Mouse (Mus musculus) spleen, postnatal 36 days (tissue): ENCODE data around the gene Slc12a9.

Experiments
- DNase-seq, 2 experiments: peaks; one replicate each; pipeline ENCODE4 v3.0.0; 2022; ENCODE audit warnings: low spot score in 2 of 2, mixed read lengths in 1 of 2

Slc12a9 gene

DNA sequence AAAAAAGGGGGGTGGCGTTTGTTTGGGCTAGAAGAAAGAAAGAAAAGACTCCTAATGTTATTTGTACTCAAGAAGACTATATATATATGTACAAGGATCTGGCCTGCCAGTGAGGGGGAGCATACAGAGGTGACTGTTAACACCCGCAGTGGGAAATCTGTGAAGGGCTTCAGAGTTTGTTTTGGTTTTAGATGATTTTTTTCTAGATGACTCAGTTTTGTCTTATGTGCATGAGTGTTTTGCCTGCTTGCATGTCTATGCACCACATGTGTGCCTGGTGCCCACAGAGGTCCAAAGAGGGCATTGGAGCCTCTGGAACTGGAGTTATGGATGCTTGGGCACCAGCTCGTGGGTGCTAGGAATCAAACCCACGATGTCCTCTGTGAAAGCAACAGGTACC is 13.6 kb upstream of the Slc12a9 start:
- DNase-seq: no peak

DNA sequence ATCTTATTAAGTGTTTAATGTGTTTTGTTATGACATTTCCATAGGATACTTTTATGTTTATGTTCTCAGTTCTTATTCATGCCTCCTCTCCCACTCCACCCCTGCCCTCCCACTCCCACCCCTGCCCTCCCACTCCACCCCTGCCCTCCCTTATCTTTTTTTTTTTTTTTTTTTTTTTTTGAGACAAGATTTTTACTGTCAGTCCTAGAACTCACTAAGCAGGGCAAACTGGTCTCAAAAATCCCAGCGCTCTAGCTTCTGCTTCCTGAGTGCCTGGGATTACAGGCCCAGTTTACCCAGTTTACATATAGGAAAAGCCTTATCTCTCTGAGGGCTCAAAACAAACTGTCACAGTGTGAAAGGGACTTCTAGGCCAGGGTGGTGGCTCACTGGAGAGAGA is 13.0 kb upstream of the Slc12a9 start:
- DNase-seq: no peak

DNA sequence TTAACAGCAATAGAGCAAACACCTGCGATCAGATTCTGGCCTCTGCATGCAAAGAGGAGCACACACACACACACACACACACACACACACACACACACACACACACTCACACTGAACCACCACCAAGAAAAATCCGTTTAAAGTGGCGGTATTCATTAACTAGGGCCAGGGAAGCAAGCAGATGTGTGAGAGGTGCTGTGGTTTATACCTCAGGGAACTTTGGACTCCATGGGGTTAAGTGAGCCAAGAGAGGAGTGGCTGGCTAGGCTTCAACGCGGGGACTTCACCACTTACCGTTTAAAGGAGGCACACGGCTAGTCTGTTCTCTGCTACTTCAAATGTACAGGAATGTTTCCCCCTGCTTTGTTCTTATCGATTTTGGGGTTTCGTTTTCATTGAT is 12.4 kb upstream of the Slc12a9 start:
- DNase-seq: no peak

DNA sequence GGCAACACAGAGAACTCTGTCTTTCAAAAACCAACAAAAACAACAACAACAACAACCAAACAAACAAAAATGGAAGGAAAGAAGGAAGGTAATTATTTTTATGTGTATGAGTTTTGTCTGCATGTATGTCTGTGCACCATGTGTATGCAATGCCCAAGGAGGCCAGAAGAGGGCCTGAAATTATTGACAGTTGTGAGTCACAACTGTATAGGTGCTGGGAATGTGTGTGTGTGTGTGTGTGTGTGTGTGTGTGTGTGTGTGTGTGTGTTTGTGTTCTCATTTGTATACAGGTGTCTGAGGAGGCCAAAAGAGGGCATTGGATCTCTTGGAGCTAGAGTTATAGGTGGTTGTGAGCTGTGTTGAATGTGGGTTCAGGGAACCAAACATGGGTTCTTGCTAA is 10.5 kb upstream of the Slc12a9 start:
- no peak for DNase-seq

DNA sequence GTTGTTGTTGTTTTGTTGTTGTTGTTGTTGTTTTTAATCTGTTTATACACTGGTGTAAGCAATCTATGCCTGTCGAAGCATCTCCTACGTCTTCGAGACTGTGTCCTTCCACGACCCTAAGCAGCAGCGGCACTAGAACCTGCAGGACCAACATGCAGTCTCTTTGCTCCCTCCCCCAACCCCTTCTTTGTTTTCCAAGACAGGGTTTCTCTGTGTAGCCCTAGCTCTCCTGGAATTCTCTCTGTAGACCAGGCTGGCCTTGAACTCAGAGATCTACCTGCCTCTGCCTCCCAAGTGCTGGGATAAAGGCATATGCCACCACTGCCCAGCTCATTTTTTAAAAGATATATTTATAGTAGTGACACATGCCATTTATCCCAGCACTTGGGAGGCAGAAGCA is 10.0 kb upstream of the Slc12a9 start:
- DNase-seq: no peak

DNA sequence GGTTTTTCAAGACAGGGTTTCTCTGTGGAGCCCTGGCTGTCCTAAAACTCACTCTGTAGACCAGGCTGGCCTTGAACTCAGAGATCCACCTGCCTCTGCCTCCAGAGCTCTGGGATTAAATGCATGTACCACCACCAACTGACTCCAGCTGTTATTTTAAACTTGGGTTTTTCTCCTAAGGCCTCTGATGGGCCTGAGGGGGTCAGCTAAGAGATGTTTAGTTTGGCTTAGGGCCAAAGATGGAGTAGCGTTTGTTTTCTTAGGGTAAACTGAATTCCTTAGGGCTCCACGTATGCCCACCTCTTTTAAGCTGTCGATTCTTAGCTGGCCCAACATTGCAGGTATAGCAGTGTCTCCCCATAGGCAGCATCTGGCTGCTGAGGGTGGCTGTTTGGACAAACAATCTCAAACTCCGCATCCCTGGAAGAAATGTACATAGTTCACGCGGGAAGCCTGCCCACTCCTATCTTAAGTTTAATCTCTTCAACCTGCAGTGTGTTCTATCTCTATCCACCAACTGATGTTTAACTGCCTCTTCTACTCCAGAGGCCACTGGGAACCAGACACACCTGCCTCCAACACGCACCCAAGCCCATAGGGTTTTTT is 9.1 kb upstream of the Slc12a9 start:
- no peak for DNase-seq

DNA sequence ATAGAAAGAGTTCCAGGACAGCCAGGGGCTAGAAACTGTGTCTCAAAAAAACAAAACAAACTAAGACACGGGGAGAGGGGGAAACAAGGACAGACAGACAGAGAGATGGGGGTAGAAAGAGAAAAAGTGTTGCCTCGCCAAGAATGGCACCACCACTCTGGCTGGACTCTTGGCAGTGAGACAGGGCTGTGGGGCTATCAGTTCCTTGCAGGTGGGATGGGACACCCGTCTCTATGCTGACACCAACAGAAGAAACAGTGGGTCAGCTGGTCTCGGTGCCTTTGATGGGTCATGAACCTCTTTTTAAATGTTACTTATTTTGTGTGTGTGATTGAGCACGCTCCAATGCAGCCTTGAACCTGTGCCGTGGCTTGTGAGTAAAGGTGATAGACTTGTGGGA is 6.8 kb upstream of the Slc12a9 start:
- DNase-seq: peak in 1 of 2 experiments; percentile 38

DNA sequence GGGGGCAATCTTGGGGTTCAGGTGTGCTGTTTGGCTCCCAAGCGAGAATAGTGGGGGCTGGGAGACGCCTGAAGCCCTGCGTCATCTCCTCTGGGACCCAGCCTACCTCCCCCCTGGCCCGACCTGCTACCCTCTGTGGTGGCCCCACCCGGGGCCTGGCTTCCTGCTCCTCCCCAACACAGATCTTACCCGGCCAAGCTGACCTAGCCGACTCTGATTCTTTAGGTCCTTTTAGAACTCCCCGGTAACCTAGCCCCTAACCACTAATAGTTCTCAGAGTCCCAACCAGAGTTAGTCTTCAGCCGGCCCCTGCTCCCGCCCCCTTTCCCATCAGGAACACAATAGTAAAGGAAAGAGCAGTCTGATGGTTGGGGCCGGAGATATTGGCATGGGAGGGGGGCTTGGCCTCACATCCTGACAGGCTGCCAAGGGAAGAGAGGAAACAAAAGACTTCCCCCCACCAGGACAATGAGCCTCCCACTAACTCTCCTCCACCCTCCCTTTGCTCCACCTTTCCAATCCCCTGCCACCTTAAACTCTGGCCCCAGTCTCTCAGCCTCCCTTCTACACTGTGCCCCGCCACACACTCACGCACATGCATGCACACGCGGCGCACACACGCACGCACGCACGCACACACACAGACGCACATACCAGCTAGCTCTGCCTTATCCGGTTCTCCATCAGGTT is 6.0 kb upstream of the Slc12a9 start:
- peak; percentile 38 to 43 for DNase-seq

DNA sequence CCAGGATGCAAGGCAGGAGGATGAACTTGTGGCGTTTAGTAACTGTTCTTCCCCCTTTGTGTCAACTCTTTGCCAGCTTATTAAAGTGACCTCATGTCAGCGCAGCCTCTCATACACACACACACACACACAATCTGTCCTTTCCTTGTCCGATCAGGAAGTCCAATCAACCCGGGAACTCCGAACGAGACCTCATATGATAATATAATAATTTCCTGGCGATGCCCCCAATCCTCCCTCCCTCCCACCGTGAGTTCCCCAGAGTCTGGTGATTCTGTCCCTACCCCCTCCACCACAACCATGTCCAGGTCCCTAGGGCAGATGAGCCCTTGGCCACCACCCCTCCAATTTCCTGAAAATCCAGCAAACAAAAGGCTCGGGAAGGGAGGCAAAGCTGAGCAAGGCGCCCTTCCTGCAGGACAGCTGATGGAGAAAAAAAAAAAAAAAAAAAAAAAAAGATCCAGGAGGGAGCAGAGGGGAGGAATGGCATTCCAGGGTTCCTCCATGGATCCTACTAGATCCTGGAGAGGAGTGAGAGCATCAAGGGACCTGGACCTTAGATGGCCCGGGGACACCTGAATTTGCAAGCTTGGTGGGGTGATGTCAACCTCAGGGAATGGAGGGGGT is 5.4 kb upstream of the Slc12a9 start:
- DNase-seq: no peak

DNA sequence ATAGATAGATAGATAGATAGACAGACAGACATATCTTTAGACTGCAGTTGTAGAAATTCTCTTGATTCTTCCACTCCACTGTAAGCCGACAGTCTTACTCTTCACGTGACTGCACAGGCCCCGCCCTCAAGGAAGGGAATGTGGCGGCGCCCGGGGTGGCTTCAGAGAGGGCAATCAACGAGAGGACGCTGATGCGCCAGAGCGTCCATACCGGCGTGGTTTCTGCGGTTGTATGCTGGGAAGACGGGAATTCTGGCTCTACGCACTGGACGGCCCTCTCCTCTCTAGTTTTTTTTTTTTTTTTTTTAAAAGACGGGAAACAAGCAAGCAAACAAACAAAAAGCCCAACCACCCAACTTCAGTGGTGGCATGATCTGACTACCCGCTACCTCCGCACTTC is 4.9 kb upstream of the Slc12a9 start:
- peak; percentile 84 to 89 for DNase-seq

DNA sequence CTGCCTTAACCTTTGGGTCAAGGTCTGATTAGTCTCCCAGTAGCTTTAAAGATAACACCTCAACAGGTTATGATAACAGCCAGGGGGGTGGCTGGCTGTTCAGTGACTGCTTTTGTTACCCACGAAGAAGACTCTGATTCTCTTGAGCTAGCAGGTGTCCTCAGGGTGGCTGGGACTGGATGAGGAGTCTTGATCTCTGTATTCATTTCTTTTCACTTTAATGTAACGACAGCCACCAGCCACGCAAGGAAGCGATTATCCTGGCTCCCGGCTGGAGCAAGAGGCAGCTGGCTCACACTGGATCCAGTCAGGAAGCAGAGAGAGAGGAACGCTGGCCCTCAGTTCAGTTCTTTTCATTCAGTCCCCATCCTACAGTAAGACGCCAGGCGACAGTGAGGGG is 3.8 kb upstream of the Slc12a9 start:
- no peak for DNase-seq

DNA sequence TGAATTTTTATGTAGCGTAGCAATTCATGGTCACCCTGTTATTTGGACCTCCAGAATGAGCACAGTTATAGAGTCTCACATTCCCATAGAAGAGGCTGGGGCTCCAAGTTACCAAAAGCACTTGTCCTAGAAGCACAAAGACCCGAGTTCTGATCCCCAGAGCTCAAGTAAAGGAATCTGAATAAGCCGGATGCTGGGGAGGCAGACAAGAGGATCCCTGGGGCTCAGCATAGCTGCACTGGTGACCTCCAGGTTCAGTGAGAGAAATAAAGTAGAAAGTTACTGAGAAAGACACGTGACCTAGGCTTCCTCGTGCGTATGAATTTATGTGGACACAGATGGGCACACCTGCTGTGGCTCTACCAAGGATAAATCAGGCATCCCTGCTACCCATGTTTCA is 1.7 kb upstream of the Slc12a9 start:
- no peak for DNase-seq

DNA sequence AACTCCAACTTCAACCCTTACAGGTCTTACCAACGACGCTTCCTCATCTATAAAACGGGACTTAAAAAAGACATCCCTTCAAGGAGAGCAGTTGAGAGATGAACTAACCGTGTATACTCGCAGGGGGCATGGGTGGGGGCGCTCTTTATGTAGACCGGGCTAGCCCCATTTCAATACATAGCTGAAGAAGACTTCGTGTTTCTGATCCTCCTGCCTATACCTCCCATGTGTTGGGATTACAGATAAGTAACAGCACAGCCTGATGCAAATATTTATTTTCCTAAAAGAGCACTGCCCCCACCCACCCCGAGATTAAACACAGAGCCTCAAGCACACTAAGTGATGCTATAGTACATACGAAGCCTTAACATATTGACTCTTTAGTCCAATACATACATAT is 920 bp upstream of the Slc12a9 start:
- no peak for DNase-seq

DNA sequence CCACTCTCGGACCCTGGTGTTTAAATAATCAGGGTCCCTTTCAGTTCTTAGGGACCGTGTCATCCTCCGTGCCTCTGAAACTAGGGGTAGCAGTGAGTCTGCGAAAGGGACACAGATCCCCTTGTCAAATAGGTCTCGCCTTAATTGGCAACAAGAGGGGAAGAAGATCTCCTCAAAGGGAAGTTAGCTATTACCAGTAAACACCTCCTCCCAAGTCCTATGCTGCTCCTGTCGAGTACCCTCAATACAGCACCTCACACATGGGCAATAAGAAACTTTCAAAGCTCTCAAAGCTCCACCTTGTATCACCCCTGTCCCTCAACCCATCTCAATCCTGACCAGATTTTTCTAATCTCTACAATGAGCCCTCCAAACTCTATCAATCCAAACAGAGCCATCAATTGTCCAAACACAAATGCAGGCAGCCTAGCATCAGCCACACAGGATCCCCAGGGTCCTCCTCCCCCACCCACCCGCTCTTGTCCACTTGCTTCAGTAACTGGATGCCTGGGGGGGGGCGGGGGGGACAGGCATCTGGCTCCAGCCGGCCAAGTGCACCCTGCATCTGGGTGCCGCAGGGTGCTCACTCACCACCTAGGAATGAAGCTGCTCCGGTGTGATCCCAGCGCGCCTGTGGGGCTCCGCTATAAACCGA is 413 bp downstream of the Slc12a9 start:
- no peak for DNase-seq

DNA sequence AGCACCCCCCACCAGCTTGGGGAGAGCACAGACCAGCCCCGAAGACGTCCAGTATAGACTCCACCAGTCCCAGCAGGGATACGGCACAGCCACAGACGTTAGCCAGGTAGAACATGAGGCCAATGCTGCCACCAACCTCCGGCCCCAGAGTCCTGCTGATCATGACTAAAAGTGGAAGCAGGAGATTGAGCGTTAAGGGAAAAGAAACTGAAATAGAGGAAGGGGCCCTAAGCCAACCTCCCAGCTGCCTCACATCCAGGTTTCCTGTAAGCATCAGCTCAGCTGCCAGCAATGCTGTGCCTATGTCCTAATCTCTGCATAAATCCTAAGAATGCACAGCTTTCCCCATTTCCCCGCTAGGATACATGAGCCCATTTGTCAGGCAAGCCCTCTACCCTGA is 2.5 kb downstream of the Slc12a9 start:
- no peak for DNase-seq

DNA sequence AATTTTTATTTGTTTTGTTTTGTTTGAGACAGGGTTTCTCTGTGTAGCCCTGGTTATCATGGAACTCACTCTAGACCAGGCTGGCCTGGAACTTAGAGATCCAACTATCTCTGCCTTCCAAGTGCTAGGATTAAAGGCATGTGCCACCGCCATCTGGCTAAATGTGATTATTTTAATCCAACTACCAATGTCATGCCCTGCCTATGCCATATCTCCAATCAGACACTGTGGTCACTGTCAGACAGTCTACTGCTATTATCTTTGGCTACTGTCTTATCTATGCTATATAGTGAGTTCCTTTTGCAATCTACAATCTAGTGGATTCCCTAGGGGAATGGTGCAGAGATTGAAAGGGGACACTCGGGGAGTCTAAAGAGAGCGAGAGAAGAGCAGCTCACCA is 12.4 kb downstream of the Slc12a9 start:
- no peak for DNase-seq

DNA sequence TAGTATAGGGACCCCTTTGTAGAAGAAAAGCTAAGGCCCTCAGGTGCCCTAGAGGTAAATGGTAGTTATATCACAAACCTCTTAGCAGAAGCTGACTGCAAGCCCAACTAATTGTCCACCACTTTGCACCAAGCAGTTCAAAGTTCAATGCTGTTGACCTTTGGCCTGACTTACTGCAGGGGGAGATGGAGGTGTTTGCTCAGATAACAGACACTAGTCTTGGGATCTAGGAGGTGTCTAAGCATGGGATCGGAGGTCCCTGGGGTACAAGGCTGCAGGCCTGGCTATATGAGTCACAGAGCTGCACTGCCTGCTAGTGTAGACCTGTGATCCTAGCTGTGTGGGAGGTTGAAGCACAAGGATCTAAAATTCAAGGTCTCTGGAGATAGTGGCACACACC is 14.8 kb downstream of the Slc12a9 start:
- no peak for DNase-seq

DNA sequence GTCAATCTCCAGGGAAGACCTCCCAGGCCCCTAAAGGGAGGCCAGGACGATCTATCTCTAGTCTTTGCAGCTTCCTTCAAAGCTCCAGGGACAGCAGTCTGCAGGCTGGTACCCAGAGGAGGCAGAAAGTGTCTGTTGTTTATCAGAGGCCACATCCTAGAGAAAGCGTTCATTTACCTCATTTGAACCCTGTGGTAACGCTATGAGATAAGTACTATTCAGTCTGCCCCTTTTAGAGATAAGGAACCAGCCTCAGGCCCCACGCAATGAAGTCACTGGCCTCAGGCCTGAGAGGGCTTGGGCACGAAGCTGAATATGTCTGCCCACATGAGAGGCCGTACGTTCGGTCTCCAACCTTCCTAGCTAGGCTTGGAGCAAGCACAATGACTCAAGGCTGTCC is 16.0 kb downstream of the Slc12a9 start:
- DNase-seq: no peak

DNA sequence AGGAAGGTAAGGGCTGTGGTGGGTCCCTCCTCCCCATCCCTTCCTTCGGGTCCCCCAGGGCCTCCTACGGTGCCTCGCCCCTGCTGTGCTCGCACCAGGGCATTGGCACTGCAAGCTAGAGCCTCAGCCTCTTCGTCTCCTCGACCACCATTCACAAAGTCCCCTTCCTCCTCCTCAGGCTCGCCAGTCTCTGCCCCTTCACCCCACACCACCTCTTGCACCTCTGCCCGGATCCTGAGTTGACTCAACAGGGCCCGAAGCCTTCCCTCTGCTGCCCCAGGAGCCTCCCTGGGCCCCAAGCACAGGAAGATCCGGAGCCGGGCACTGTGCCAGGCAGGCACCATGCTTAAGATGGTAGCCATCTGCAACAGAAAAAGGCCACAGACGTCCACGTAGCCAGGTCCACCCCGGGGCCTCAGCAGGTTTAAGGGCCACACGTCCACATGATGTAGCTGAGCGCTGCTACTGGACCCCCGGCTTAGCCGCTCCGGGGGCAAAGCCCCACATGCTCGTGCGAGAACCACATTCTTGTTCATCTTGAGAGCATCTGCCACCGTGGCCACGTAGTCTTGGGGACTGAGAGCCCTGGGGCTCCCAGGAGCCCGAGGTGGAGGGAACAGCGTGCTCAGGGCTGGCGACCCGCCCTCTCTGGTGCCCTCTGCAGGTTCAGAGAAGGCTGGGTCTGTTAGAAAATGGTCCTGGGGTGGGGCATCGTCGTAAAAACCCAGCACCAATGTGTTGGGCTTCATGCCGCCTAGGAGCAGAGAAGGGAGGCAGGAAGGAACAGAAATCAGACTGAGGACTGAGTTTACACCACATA is 18.1 kb downstream of the Slc12a9 start:
- DNase-seq: no peak

DNA sequence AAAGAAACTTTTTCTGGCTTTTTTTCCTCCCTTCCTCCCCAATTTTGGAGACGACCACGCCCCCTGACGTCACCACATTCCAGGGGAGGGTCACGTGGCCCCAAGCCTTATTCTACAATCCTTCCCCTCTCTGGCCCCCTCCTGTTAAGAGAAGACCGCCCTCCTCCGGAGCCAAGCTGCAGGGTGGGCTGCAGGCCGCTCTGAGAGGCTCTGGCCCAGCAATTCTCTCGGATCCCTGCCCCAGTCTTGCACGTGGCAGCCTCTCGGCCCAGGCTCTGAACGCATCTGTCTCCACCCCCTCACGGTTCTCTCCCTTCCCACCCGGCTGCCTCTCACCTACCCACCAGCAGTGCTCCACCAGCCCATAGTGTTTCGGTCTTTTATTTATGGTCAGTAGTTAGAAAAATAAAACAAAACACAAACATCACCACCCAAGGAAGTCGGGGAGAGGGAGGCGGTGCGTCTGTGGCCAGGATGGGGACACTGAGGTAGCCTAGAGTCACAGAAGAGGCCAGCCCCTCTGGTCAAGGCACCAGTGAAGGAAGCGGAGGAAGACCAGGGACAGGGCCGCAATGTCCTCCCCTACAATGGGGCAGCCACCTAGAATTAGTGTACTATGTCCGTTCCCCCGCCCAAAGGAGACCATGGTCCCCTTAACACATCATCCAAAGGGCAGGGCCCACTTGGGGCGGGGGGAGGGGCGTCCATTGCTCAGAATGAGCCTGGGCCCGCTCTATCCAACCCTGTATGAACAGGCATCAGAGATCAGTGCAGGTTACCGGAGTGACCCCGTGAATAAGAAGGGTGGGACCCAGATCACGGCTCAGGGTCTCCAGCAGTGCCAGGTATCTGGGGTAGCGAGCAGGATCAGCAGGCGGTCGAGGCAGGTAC is 19.0 kb downstream of the Slc12a9 start, which contains the start of gene Trip6:
Gene Trip6 (minus strand): TSS at position 212 of the 891 bp plus-strand sequence.
- DNase-seq: peak in 1 of 2 experiments; percentile 47
